Mouse (Mus musculus) kidney, adult 8-10 months (tissue): ENCODE results near the gene Mbnl1.

Experiments
- DNase-seq, 2 experiments: peaks; one replicate each; pipeline ENCODE4 v3.0.0; 2022

Gene Mbnl1

DNA sequence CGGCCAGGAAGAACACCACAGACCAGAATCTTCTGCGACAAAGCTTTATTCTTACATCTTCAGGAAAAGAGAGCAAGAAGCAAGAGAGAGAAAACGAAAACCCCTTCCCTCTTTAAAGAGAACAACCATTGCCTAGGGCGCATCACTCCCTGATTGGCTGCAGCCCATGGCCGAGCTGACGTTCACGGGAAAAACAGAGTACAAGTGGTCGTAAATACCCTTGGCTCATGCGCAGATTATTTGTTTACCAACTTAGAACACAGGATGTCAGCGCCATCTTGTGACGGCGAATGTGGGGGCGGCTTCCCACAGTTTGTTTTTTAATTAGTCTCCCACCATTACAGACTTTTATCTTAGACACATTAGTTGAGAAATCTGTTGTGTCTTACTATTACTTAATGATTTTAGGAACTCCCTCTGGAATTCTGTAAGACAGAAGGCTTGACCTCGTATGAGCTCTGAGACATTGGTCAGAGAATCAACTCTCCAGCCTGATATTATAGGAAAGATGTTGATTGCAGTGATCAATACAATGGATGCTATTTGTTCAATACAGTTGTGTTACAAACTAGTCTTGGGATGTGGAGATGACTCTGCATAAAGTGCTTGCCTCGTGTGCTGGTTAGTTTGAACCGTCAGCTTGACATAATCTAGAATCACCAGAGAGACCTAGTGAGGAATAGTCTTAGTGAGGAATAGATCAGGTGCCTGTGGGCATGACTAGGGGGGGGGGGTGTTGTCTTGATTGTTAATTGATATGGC, 22.3 kb downstream of the Mbnl1 start:
- peak in 1 of 2 experiments; percentile 25 for DNase-seq

- no peak for DNase-seq
These were observed 23.6 kb downstream of the Mbnl1 start for GRCm38 (mm10) chr3:60496197-60496596.

- no peak for DNase-seq
These were observed 25.5 kb downstream of the Mbnl1 start for GRCm38 (mm10) chr3:60498151-60498550.

DNA sequence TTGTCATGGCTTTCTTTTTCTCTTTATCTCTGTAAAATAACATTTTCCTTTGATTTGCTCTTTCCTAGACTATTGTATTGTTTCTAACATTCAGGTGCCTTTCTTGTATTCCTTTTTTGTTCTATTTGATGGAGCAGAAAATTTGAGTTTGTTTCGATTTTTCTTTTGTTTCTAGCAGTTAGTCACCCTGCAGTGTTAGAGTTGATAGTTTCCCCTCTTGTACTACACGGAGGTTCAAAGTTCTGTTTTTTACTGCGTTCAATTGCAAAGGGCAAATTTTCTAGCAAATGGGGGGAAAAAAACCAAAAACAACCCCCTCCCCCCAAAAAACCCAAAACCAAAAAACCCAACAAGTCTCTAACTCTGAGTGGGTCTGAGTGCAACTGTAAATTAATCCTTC, 26.0 kb downstream of the Mbnl1 start:
- DNase-seq, result no peak

DNA sequence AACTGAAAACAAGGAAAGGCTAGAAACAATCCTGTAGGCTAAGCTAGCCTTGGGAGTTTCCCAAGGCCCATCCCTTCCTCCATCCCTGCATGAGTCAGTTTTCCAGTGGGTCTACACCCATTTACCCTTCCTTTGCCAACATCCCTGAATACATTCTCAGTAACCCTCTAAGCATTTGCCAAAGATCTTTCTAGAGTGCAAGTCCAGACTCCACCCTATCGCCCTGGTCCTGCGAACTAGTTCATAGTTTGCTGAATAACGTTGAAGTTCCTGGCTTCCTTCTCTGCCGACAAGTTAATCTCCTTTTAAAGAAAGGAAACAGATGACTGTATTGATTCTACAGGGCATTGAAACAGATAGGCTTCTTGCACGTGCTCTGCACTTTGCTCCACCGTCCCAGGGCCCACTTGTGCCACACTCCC, 26.5 kb downstream of the Mbnl1 start:
- DNase-seq, result peak in 1 of 2 experiments; percentile 10

- DNase-seq, result peak; percentile 38 to 51
These were observed 27.3 kb downstream of the Mbnl1 start for GRCm38 (mm10) chr3:60499718-60500450.

GRCm38 (mm10) chr3:60500571-60501527, 28.2 kb downstream of the Mbnl1 start:
- peak; percentile 76 to 80 for DNase-seq

GRCm38 (mm10) chr3:60501561-60502151, 29.0 kb downstream of the Mbnl1 start:
- peak; percentile 71 to 84 for DNase-seq

DNA sequence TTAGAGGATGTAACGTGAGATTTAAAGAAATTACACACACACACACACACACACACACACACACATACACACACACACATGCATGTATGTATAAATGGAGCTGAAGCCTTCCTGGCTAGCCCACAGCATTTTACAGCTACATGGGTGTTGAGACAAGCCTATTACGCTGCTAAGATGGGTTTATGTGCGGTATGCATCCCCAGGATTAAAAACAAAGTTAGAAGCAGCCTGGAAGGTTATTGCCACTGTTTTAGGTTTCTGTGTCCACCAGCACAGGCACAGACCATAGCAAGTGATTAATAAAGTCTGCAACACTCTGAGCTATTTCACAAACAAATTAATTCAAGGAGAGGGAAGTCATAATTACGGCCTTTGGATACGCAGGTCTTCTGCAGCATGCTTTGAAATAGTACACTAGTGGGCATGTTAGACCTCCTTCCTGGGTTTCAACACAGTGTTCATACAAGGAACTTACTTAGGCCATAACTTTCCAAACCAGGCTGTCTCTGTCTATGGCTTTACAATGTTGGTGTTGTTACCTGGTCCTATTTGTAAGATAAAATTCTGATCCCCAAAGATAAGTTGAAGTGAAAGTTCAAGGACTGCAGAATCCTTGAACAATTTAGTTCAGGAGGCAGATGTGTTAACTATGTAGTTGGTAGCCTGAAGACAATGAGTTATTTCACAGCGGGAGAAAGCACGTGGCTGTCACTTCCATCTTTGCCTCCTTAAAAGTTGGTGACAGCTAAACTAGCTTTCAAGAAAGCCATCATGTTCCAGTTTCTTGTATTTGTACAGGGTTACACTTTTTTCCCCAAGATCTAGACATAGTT, 29.7 kb downstream of the Mbnl1 start:
- DNase-seq, result no peak

GRCm38 (mm10) chr3:60503196-60503595, 30.6 kb downstream of the Mbnl1 start:
- DNase-seq, result no peak

GRCm38 (mm10) chr3:60504775-60505430, 32.3 kb downstream of the Mbnl1 start:
- DNase-seq, result no peak

DNA sequence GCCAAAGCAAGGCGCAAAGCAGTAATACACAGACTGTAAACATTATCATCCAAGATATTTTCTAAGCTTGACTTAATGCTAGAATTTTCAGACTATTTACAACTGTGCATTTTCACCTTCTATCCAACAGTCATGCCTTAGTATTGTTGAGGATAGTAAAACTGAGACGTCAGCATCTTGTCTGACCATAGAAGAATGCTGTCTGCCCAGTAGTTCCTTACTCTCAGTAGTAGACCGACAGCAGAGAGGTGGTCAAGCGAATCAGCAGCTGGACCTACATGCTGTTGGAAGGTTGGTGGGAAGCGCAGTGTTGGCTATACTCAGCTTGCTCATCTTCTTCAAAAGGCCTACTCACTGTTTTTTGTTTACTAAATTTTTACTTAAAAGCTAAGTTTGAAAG, 34.2 kb downstream of the Mbnl1 start:
- DNase-seq, result no peak

GRCm38 (mm10) chr3:60507496-60507895, 34.9 kb downstream of the Mbnl1 start:
- DNase-seq, result no peak

GRCm38 (mm10) chr3:60507979-60508378, 35.3 kb downstream of the Mbnl1 start:
- no peak for DNase-seq

DNA sequence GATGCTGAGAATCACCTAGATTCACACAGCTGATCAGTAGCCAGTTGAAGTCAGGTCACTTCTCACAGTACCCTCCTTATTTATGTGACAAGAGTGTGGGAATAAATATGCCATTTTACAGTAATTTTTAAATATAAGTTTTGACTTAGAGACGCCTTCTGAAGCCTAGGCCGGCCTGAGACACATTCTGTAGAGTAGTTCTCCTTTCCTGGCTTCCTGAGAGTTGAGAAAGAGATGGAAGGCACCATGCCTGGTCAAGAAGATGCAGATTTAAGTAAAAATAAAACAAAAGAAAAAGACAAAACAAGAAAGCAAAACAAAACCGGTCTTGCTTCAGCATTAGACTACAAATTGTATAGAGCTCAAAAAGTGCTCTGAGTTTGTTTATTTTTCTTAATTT, 38.6 kb downstream of the Mbnl1 start:
- no peak for DNase-seq

DNA sequence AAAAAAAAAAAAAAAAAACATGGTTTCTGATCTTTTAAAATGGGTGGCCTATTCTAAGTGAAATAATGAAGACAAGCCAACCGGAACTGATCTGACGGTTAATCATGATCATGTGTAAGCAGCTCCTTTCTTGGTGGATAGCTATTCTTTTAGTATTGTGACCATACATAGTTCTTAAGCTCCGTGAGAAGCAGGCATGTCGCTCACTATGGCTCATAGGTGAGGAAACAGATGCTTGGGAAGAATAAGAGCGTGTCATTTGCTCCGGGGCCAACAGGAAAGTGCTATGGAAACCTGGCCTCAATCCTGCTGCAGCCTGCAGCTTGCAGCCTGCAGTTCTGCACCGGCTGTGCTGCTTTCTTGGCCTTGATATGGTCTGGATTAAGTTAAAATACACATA, 40.7 kb downstream of the Mbnl1 start:
- no peak for DNase-seq

- DNase-seq, result no peak
These were observed 41.1 kb downstream of the Mbnl1 start for GRCm38 (mm10) chr3:60513746-60514145.

DNA sequence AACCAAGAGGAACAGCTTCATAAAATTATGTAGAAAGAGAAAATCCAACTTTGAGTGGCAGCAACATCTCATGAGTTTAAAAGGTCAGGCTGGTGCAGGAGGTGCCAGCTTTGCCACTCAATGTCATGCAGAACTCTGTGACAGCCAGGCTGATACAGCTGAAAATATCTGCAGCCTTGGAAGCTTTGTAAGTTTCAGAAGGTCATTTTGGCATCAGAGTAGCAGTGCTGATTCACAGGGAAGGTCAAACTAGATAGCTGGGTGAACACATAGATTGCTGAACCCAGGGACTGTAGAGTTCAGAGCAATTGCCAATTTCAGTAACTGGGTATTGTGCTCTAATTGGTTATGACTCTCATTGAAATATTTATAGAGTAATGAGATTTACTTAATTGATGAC, 42.8 kb downstream of the Mbnl1 start:
- no peak for DNase-seq

- DNase-seq, result peak; percentile 64 to 73
These were observed 43.5 kb downstream of the Mbnl1 start for GRCm38 (mm10) chr3:60516054-60516674.

DNA sequence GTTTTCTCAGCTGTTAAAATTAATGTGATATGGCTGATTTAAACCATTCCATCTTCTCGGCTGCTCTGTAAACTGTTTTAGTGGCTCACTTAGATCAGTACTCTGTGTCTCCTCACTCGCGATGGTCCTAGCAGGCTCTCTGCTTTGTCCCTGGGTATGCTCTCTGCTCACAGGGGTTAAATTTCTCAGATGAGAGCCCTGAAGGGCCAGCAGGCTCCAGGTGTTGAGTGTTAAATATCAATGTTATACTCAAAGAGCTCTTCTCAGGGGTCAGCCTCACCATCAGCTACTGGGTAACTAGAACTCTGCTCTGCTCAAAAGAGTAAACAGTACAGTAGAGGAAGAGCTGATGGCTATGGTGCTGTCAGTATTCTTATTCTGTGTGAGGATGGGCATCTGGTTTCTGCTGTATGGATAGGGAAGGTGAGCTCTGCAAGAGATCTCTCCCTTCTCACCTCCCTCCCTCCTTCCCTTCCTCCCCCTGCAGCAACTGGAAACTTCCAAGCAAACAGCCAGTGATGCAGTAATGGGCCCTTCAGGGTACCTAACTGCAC, 44.7 kb downstream of the Mbnl1 start:
- no peak for DNase-seq
